Mouse (Mus musculus): ENCODE measurements around the gene Ubr7. TPM values are rescaled to one million over a fixed set of nuclear protein-coding genes. Genes with fewer than 3 reads are reported as not detected.

The Ubr7 gene
- polyA plus RNA-seq (2016; fragmentation: Nextera tagmentation; extraction: Ambion mirVana) = 64.4 and 67.1 TPM in 2 replicates

DNA sequence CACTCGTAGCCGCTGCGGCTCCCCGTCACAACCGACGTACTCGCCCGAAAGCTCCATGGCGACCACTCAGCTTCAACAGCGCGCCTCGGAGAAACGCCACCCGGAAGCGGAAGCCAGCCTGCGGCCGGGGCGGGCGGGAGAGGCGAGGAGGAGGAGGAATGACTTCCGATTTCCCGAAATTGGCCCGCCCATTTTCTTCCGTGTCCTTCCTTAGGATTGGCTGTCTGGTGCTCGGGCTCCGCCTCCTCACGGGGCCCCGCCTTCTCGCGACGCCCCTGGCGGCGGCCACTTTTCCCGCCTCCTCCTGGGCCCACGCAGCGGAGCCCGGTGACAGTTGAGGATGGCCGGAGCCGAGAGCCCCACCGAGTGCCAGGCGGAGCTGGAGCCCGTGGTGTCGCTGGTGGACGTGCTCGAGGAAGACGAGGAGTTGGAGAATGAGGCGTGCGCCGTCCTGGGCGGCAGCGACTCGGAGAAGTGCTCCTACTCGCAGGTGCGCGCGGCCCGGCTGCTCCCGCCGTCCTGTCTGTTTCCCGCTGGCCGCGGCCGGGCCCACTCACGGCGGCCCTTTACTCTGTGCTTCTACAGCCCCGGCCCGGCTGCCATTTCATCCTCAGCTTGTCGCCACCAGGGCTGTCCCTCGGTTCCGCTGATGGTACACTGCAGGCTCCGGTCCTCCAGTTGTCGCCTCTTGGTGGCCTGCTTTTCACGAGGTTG lies at the start of gene Ubr7, which contains the start of the genes Gm28051 and Gon7:
Ubr7 (plus strand) TSS at position 279 of the 714 bp plus-strand sequence.
Gm28051 (minus strand) TSS at position 77 of the 714 bp plus-strand sequence.
Gon7 (minus strand) TSS at position 115 of the 714 bp plus-strand sequence.
- peak; percentile 97 for DNase-seq (ENCODE audit: low spot score)
- H3K4me3 ChIP-seq = peak within 1 kb of the TSS; percentile 92
- H3K27ac ChIP-seq (replicated peaks) = peak within 1 kb of the TSS; percentile 92
- under 1% methylated on average over 73 of the region's 73 CpGs for WGBS
- H3K9me3 ChIP-seq (replicated peaks) = no peaks in the 10 kb centered on the region
- H3K36me3 ChIP-seq = peaks cover 44% of the 10 kb centered on the region
- H3K27me3 ChIP-seq (ENCODE audit: low read depth, poor library complexity, severe bottlenecking) = no peaks in the 10 kb centered on the region
- peaks cover 38% of the 10 kb centered on the region for H3K4me1 ChIP-seq

- no peaks in the 10 kb centered on the region for H3K36me3 ChIP-seq
- H3K4me3 ChIP-seq = no peak overlapping the region
- DNase-seq (ENCODE audit: low spot score) = no peak
- H3K4me1 ChIP-seq = peaks cover 50% of the 10 kb centered on the region
- 81% methylated on average over 11 of the region's 11 CpGs for WGBS
- no peaks in the 10 kb centered on the region for H3K9me3 ChIP-seq (replicated peaks)
- H3K27ac ChIP-seq (replicated peaks) = no peak overlapping the region
- peaks cover 36% of the 10 kb centered on the region for H3K27me3 ChIP-seq (ENCODE audit: low read depth, poor library complexity, severe bottlenecking)
Observed at GRCm38 (mm10) chr12:102708220-102708619, 49.5 kb upstream of the Ubr7 start.

DNA sequence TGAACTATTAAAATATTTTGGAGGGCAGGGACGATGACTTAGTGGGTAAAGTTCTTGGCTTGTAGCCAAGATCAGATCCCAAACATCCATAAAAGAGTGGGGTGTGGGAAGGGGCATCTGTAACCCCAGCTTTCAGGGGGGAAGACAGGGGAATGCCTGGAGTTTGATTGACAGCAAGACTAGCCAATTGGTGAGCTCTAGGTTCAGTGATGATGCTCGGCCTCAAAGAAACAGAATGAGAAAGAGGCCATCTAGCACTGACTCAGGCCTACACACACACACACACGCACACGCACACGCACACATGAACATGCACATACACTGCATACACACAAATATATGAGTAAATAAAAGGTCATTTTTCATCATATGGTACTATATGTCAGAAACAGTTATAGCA lies 47.9 kb upstream of the Ubr7 start:
- 90% methylated on average over 5 of the region's 5 CpGs for WGBS
- H3K27ac ChIP-seq (replicated peaks) = no peak overlapping the region
- no peaks in the 10 kb centered on the region for H3K36me3 ChIP-seq
- DNase-seq (ENCODE audit: low spot score) = no peak
- H3K9me3 ChIP-seq (replicated peaks) = no peaks in the 10 kb centered on the region
- no peak overlapping the region for H3K4me3 ChIP-seq
- H3K4me1 ChIP-seq = peaks cover 35% of the 10 kb centered on the region
- peaks cover 27% of the 10 kb centered on the region for H3K27me3 ChIP-seq (ENCODE audit: low read depth, poor library complexity, severe bottlenecking)

DNA sequence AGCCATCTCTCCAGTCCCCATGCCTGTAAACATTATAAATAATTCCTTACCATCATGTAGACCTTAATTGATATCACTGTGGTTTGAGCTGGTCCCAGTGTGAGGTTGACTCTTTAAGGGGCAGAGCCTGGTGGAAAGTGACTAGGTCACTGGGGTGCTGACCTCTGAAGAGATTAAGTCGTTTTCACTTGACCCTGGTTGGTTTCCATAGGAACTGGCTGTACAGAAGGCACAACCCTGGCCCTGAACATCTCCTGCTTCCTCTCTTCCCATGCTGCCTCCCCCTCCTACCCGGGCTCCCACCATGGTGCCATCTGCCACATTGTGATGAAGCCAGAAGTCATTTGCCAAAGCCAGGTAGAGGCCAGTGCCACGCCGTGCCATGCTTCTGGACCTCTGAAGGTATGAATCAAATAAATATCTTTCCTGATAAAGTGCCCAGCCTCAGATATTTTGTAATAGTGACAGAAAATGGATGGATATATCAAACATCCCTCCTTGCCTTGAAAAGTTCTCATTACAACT lies 46.9 kb upstream of the Ubr7 start:
- Histone ChIP-seq H3K27me3 (ENCODE audit: low read depth, poor library complexity, severe bottlenecking) (peaks cover 27% of the 10 kb centered on the region), H3K4me1 (peaks cover 26% of the 10 kb centered on the region), H3K9me3 (replicated peaks) (no peaks in the 10 kb centered on the region), H3K4me3 (no peak overlapping the region), H3K27ac (replicated peaks) (no peak overlapping the region), H3K36me3 (no peaks in the 10 kb centered on the region)
- DNase-seq (ENCODE audit: low spot score) = peak; percentile 44
- WGBS = 49% methylated on average over 4 of the region's 4 CpGs

- H3K9me3 ChIP-seq (replicated peaks) = no peaks in the 10 kb centered on the region
- DNase-seq (ENCODE audit: low spot score) = no peak
- no peak overlapping the region for H3K4me3 ChIP-seq
- peaks cover 3% of the 10 kb centered on the region; the same call in 1 of the 2 replicates for H3K27me3 ChIP-seq (ENCODE audit: low read depth, poor library complexity, severe bottlenecking)
- no peak overlapping the region for H3K27ac ChIP-seq (replicated peaks)
- H3K4me1 ChIP-seq = peaks cover 17% of the 10 kb centered on the region
- 84% methylated on average over 20 of the region's 20 CpGs for WGBS
- H3K36me3 ChIP-seq = no peaks in the 10 kb centered on the region
Observed at GRCm38 (mm10) chr12:102713153-102713865, 44.5 kb upstream of the Ubr7 start.

- DNase-seq (ENCODE audit: low spot score) = no peak
- H3K27me3 ChIP-seq (ENCODE audit: low read depth, poor library complexity, severe bottlenecking) = no peaks in the 10 kb centered on the region
- H3K9me3 ChIP-seq (replicated peaks) = no peaks in the 10 kb centered on the region
- peaks cover 16% of the 10 kb centered on the region for H3K4me1 ChIP-seq
- no peak overlapping the region for H3K4me3 ChIP-seq
- no peaks in the 10 kb centered on the region for H3K36me3 ChIP-seq
- WGBS = 69% methylated on average over 2 of the region's 2 CpGs
- no peak overlapping the region for H3K27ac ChIP-seq (replicated peaks)
Observed at GRCm38 (mm10) chr12:102714116-102714515, 43.7 kb upstream of the Ubr7 start.

DNA sequence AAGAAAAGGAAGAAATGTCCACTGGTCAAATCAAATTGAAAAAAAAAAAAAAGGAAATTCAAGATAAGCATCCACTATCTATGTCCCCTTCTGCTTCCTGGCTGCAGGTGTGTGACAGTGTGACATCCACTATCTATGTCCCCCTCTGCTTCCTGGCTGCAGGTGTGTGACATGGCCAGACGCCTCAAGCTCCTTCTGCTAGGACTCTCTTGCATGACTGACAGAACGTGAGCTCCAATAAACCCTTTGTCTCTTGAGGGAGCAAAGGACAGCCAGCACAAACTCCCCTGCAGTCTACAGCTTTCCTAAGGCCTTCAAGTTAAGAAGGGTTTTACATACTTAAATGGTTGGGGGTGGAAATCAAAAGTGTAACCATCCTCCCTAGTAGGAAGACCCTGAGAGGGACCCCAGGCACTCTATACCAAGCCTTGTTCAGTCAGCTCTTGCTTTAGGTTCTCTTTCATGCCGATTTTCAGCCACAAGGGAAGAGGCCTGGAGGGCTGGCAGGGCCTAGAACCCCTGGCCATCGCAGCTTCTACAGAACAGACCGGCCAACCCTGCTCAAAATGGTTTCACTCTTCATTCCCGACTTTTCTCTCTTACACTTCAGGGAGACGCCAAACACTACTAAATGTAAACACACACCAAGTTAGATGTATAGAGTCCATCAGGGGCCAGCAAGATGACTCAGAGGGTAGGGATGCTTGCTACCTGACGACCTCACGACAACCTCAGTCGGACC lies 42.9 kb upstream of the Ubr7 start:
- H3K4me1 ChIP-seq = peaks cover 21% of the 10 kb centered on the region
- 86% methylated on average over 10 of the region's 10 CpGs for WGBS
- DNase-seq (ENCODE audit: low spot score) = no peak
- H3K27ac ChIP-seq (replicated peaks) = no peak overlapping the region
- no peaks in the 10 kb centered on the region for H3K9me3 ChIP-seq (replicated peaks)
- H3K4me3 ChIP-seq = no peak overlapping the region
- H3K36me3 ChIP-seq = no peaks in the 10 kb centered on the region
- no peaks in the 10 kb centered on the region for H3K27me3 ChIP-seq (ENCODE audit: low read depth, poor library complexity, severe bottlenecking)

GRCm38 (mm10) chr12:102719552-102720315 lies 38.0 kb upstream of the Ubr7 start:
- Histone ChIP-seq H3K27ac (replicated peaks) (no peak overlapping the region; the same call in 1 of the 2 replicates), H3K9me3 (replicated peaks) (no peaks in the 10 kb centered on the region), H3K36me3 (no peaks in the 10 kb centered on the region), H3K4me3 (no peak overlapping the region), H3K27me3 (ENCODE audit: low read depth, poor library complexity, severe bottlenecking) (no peaks in the 10 kb centered on the region), H3K4me1 (peaks cover 24% of the 10 kb centered on the region)
- peak; percentile 59 for DNase-seq (ENCODE audit: low spot score)
- 32% methylated on average over 13 of the region's 13 CpGs for WGBS

GRCm38 (mm10) chr12:102722451-102722850 lies 35.3 kb upstream of the Ubr7 start:
- Histone ChIP-seq H3K27ac (replicated peaks) (peak overlapping the region; percentile 53), H3K4me3 (no peak overlapping the region), H3K4me1 (peaks cover 24% of the 10 kb centered on the region), H3K36me3 (no peaks in the 10 kb centered on the region), H3K9me3 (replicated peaks) (no peaks in the 10 kb centered on the region), H3K27me3 (ENCODE audit: low read depth, poor library complexity, severe bottlenecking) (no peaks in the 10 kb centered on the region)
- no peak for DNase-seq (ENCODE audit: low spot score)
- 56% methylated on average over 11 of the region's 11 CpGs for WGBS

- DNase-seq (ENCODE audit: low spot score) = no peak
- H3K36me3 ChIP-seq = no peaks in the 10 kb centered on the region
- no peaks in the 10 kb centered on the region for H3K27me3 ChIP-seq (ENCODE audit: low read depth, poor library complexity, severe bottlenecking)
- H3K27ac ChIP-seq (replicated peaks) = no peak overlapping the region
- H3K4me3 ChIP-seq = no peak overlapping the region
- whole genome bisulfite sequencing = 69% methylated on average over 8 of the region's 8 CpGs
- H3K9me3 ChIP-seq (replicated peaks) = no peaks in the 10 kb centered on the region
- peaks cover 24% of the 10 kb centered on the region for H3K4me1 ChIP-seq
Observed at GRCm38 (mm10) chr12:102722966-102723365, 34.8 kb upstream of the Ubr7 start.

DNA sequence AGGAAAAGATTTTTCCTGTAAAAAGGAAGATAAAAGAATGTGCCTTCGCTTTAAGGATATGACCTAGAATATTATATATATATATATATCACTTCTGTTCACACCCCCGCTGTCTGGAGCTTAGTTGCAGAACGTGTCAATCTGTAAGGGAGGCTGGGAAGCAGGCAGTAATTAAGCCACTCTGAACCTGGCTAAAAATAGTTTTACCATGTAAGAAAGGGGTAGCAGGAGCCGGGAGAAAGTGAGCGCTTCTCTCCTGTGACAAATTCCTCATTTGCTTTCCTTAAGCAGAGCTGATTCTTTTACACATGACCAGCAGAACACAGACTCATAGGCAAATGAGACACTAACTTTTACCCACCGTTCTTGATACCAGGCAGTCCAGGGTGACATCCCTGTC lies 33.9 kb upstream of the Ubr7 start:
- Histone ChIP-seq H3K4me3 (no peak overlapping the region), H3K27ac (replicated peaks) (no peak overlapping the region), H3K36me3 (no peaks in the 10 kb centered on the region), H3K4me1 (peaks cover 24% of the 10 kb centered on the region), H3K9me3 (replicated peaks) (no peaks in the 10 kb centered on the region), H3K27me3 (ENCODE audit: low read depth, poor library complexity, severe bottlenecking) (no peaks in the 10 kb centered on the region)
- DNase-seq (ENCODE audit: low spot score) = no peak
- 88% methylated on average over 6 of the region's 6 CpGs for WGBS

DNA sequence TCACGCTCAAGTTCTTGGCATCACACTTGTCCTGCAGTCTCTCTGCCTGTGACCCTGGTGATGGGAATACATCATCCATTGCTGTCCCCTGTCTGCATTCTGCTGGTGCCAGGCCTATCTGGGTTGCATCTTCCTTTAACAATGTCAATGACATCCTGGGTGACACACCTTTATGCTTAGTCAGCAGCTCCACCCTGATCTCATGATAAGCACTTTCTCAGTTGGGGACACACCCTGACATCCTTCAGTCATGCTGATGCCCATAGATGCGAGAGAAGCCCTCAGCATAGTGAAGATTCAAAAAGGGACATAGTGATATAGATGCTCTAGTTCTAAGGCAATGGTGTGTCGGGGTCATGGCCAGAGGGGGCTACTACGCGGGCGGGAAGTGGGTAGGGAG lies 32.6 kb upstream of the Ubr7 start:
- H3K36me3 ChIP-seq = no peaks in the 10 kb centered on the region
- H3K9me3 ChIP-seq (replicated peaks) = no peaks in the 10 kb centered on the region
- no peak overlapping the region for H3K4me3 ChIP-seq
- peaks cover 24% of the 10 kb centered on the region for H3K4me1 ChIP-seq
- 87% methylated on average over 6 of the region's 6 CpGs for WGBS
- H3K27ac ChIP-seq (replicated peaks) = no peak overlapping the region
- no peaks in the 10 kb centered on the region for H3K27me3 ChIP-seq (ENCODE audit: low read depth, poor library complexity, severe bottlenecking)
- DNase-seq (ENCODE audit: low spot score) = no peak

Data from midbrain, embryonic 10.5 days (tissue).